Mouse (Mus musculus): ENCODE data around the gene Kif1c. TPM values are rescaled to one million over a fixed set of nuclear protein-coding genes. Genes with fewer than 3 reads are reported as not detected.

The Kif1c gene
- polyA plus RNA-seq, 1 experiment from 2014 or later, result 10.2 TPM

DNA sequence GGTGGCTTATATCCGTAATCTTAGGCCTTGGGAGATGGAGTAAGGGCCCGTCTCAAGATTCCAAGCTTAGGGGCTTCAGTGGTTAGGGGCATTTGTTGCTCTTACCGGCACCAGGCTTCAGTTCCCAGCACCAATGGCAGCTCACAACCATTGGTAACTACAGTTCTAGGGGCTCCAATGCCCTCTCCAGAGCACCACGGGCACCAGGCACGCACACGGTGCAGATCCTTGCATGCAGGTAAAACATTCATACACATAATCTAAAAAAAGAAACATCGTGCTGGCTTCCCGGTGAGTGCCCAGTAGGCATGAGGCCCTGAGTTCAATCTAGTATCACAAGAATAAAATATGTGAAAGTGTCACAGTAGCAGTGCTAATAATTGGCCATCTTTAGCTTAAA lies 37.2 kb upstream of the Kif1c start:
- Histone ChIP-seq H3K36me3 (ENCODE audit: control insufficient read depth, insufficient read depth, low read length) (peaks cover 19% of the 10 kb centered on the region), H3K9ac (ENCODE audit: low read length) (no peak overlapping the region), H3K9me3 (ENCODE audit: control insufficient read depth, low read length) (no peaks in the 10 kb centered on the region), H3K27ac (replicated peaks; ENCODE audit: low read depth, low read length) (no peak overlapping the region), H3K4me1 (ENCODE audit: control insufficient read depth, insufficient read depth, low read length) (peaks cover 10% of the 10 kb centered on the region; the same call in 1 of the 2 replicates), H3K27me3 (ENCODE audit: control insufficient read depth, insufficient read depth, low read length) (no peaks in the 10 kb centered on the region), H3K4me2 (ENCODE audit: low read depth, severe bottlenecking) (no peak overlapping the region), H3K4me3 (ENCODE audit: low read depth, low read length) (no peak overlapping the region)
- WGBS, result 94% methylated on average over 8 of the region's 8 CpGs
- ATAC-seq (ENCODE audit: insufficient number of reproducible peaks, low FRiP score, low TSS enrichment, low read depth) (no peak), DNase-seq (ENCODE audit: low spot score) (no peak)

- ATAC-seq (ENCODE audit: insufficient number of reproducible peaks, low FRiP score, low TSS enrichment, low read depth), result no peak
- 90% methylated on average over 6 of the region's 6 CpGs for WGBS
- no peak overlapping the region for H3K4me3 ChIP-seq (ENCODE audit: low read depth, low read length)
- H3K36me3 ChIP-seq (ENCODE audit: control insufficient read depth, insufficient read depth, low read length), result peaks cover 19% of the 10 kb centered on the region
- DNase-seq (ENCODE audit: low spot score), result no peak
- no peaks in the 10 kb centered on the region for H3K9me3 ChIP-seq (ENCODE audit: control insufficient read depth, low read length)
- H3K4me1 ChIP-seq (ENCODE audit: control insufficient read depth, insufficient read depth, low read length), result peaks cover 9% of the 10 kb centered on the region; the same call in 1 of the 2 replicates
- H3K9ac ChIP-seq (ENCODE audit: low read length), result no peak overlapping the region
- H3K27ac ChIP-seq (replicated peaks; ENCODE audit: low read depth, low read length), result no peak overlapping the region
- no peaks in the 10 kb centered on the region for H3K27me3 ChIP-seq (ENCODE audit: control insufficient read depth, insufficient read depth, low read length)
- no peak overlapping the region for H3K4me2 ChIP-seq (ENCODE audit: low read depth, severe bottlenecking)
Observed at GRCm38 (mm10) chr11:70663957-70664356, 36.4 kb upstream of the Kif1c start.

DNA sequence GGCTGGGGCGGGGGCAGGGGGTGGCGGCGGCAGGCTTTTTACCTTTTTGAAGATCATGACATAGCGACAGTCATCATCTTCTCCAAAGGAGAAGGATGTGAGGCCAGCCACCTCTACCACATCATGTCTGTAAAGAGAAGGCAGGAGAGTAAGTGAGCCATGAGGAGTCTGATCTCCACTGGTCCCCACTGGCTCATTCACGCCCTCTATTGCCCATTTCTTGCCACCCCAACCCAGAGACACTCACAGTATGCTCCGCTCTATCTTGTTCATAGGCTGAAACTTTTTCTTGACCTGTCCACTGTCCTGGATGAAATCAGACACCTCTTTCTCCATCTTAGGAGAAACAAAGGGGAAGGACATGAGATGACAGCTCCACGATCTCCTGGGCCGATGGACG lies 35.6 kb upstream of the Kif1c start:
- Histone ChIP-seq H3K4me1 (ENCODE audit: control insufficient read depth, insufficient read depth, low read length) (peaks cover 9% of the 10 kb centered on the region; the same call in 1 of the 2 replicates), H3K9ac (ENCODE audit: low read length) (no peak overlapping the region), H3K4me2 (ENCODE audit: low read depth, severe bottlenecking) (no peak overlapping the region), H3K36me3 (ENCODE audit: control insufficient read depth, insufficient read depth, low read length) (peaks cover 19% of the 10 kb centered on the region), H3K27ac (replicated peaks; ENCODE audit: low read depth, low read length) (no peak overlapping the region), H3K9me3 (ENCODE audit: control insufficient read depth, low read length) (no peaks in the 10 kb centered on the region), H3K27me3 (ENCODE audit: control insufficient read depth, insufficient read depth, low read length) (no peaks in the 10 kb centered on the region), H3K4me3 (ENCODE audit: low read depth, low read length) (no peak overlapping the region)
- WGBS, result 93% methylated on average over 9 of the region's 9 CpGs
- ATAC-seq (ENCODE audit: insufficient number of reproducible peaks, low FRiP score, low TSS enrichment, low read depth) (no peak), DNase-seq (ENCODE audit: low spot score) (no peak)

GRCm38 (mm10) chr11:70666687-70667086 lies 33.7 kb upstream of the Kif1c start:
- no peak overlapping the region for H3K9ac ChIP-seq (ENCODE audit: low read length)
- H3K27ac ChIP-seq (replicated peaks; ENCODE audit: low read depth, low read length), result no peak overlapping the region
- no peak overlapping the region for H3K4me2 ChIP-seq (ENCODE audit: low read depth, severe bottlenecking)
- H3K4me1 ChIP-seq (ENCODE audit: control insufficient read depth, insufficient read depth, low read length), result peaks cover 15% of the 10 kb centered on the region
- no peak overlapping the region for H3K4me3 ChIP-seq (ENCODE audit: low read depth, low read length)
- ATAC-seq (ENCODE audit: insufficient number of reproducible peaks, low FRiP score, low TSS enrichment, low read depth) (no peak), DNase-seq (ENCODE audit: low spot score) (no peak)
- peaks cover 19% of the 10 kb centered on the region for H3K36me3 ChIP-seq (ENCODE audit: control insufficient read depth, insufficient read depth, low read length)
- H3K9me3 ChIP-seq (ENCODE audit: control insufficient read depth, low read length), result no peaks in the 10 kb centered on the region
- H3K27me3 ChIP-seq (ENCODE audit: control insufficient read depth, insufficient read depth, low read length), result no peaks in the 10 kb centered on the region
- 94% methylated on average over 8 of the region's 8 CpGs for WGBS

GRCm38 (mm10) chr11:70667271-70668150 lies 32.8 kb upstream of the Kif1c start:
- DNase-seq (ENCODE audit: low spot score), result peak; percentile 42
- peak overlapping the region; percentile 57 for H3K4me3 ChIP-seq (ENCODE audit: low read depth, low read length)
- no peaks in the 10 kb centered on the region for H3K27me3 ChIP-seq (ENCODE audit: control insufficient read depth, insufficient read depth, low read length)
- no peak for ATAC-seq (ENCODE audit: insufficient number of reproducible peaks, low FRiP score, low TSS enrichment, low read depth)
- no peaks in the 10 kb centered on the region for H3K9me3 ChIP-seq (ENCODE audit: control insufficient read depth, low read length)
- H3K9ac ChIP-seq (ENCODE audit: low read length), result peak overlapping the region; percentile 14; the same call in 1 of the 2 replicates
- peak overlapping the region; percentile 79 for H3K4me2 ChIP-seq (ENCODE audit: low read depth, severe bottlenecking)
- H3K27ac ChIP-seq (replicated peaks; ENCODE audit: low read depth, low read length), result peak overlapping the region; percentile 88
- peaks cover 17% of the 10 kb centered on the region for H3K36me3 ChIP-seq (ENCODE audit: control insufficient read depth, insufficient read depth, low read length)
- H3K4me1 ChIP-seq (ENCODE audit: control insufficient read depth, insufficient read depth, low read length), result peaks cover 15% of the 10 kb centered on the region
- WGBS, result 54% methylated on average over 14 of the region's 14 CpGs

GRCm38 (mm10) chr11:70668335-70668770 lies 32.0 kb upstream of the Kif1c start:
- DNase-seq (ENCODE audit: low spot score) (no peak), ATAC-seq (ENCODE audit: insufficient number of reproducible peaks, low FRiP score, low TSS enrichment, low read depth) (peak; percentile 36; the same call in 1 of the 2 replicates)
- under 1% methylated on average over 15 of the region's 15 CpGs for WGBS
- H3K9ac ChIP-seq (ENCODE audit: low read length), result peak overlapping the region; percentile 57
- peak overlapping the region; percentile 57 for H3K4me3 ChIP-seq (ENCODE audit: low read depth, low read length)
- H3K27ac ChIP-seq (replicated peaks; ENCODE audit: low read depth, low read length), result peak overlapping the region; percentile 88
- H3K9me3 ChIP-seq (ENCODE audit: control insufficient read depth, low read length), result no peaks in the 10 kb centered on the region
- peaks cover 15% of the 10 kb centered on the region for H3K36me3 ChIP-seq (ENCODE audit: control insufficient read depth, insufficient read depth, low read length)
- peaks cover 15% of the 10 kb centered on the region for H3K4me1 ChIP-seq (ENCODE audit: control insufficient read depth, insufficient read depth, low read length)
- H3K4me2 ChIP-seq (ENCODE audit: low read depth, severe bottlenecking), result peak overlapping the region; percentile 79
- H3K27me3 ChIP-seq (ENCODE audit: control insufficient read depth, insufficient read depth, low read length), result no peaks in the 10 kb centered on the region

DNA sequence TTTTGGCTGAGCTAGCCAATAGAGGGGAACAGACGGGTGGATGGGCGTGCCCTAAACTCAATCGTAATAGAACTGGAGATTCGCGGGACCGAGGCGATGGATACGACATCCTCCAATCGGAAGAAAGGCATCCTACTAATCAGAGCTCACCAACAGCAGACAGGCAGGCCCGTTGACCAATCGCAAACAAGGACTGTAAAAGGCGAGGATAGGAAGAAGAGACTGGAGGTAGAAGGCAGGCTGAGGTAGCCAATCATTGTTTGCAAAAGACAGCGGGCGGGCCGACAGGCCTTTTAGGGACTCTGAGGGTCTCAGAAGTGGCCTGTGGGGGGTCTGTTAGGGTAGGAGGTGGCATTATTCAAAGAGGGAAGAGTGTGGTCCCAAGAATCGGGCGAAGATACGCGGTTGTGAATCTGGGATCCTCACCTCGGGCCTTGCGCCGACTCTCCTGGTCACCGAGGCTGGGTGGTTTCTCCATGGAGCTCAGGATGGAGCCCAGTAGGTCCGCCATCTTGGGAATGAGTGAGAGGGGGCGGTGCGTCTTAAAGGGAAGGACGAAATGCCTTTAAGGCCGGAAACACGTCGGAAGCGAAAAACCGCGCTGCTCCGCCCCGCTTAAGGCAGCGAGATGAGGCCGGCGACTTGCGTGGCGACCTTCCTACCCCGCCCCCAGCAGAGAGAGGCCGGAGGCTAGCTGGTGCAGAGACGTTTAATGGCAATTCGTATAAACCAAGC lies 31.4 kb upstream of the Kif1c start, which contains the start of gene Spag7:
Spag7 (minus strand) TSS at position 646 of the 735 bp plus-strand sequence.
- Histone ChIP-seq H3K27ac (replicated peaks; ENCODE audit: low read depth, low read length) (peak within 1 kb of the TSS; percentile 89), H3K4me3 (ENCODE audit: low read depth, low read length) (peak within 1 kb of the TSS; percentile 57), H3K9me3 (ENCODE audit: control insufficient read depth, low read length) (no peaks in the 10 kb centered on the region), H3K36me3 (ENCODE audit: control insufficient read depth, insufficient read depth, low read length) (peaks cover 13% of the 10 kb centered on the region), H3K4me1 (ENCODE audit: control insufficient read depth, insufficient read depth, low read length) (peaks cover 15% of the 10 kb centered on the region), H3K4me2 (ENCODE audit: low read depth, severe bottlenecking) (peak within 1 kb of the TSS; percentile 89), H3K27me3 (ENCODE audit: control insufficient read depth, insufficient read depth, low read length) (no peaks in the 10 kb centered on the region), H3K9ac (ENCODE audit: low read length) (peak within 1 kb of the TSS; percentile 69)
- ATAC-seq (ENCODE audit: insufficient number of reproducible peaks, low FRiP score, low TSS enrichment, low read depth) (peak; percentile 96), DNase-seq (ENCODE audit: low spot score) (peak; percentile 95)
- under 1% methylated on average over 44 of the region's 44 CpGs for WGBS

DNA sequence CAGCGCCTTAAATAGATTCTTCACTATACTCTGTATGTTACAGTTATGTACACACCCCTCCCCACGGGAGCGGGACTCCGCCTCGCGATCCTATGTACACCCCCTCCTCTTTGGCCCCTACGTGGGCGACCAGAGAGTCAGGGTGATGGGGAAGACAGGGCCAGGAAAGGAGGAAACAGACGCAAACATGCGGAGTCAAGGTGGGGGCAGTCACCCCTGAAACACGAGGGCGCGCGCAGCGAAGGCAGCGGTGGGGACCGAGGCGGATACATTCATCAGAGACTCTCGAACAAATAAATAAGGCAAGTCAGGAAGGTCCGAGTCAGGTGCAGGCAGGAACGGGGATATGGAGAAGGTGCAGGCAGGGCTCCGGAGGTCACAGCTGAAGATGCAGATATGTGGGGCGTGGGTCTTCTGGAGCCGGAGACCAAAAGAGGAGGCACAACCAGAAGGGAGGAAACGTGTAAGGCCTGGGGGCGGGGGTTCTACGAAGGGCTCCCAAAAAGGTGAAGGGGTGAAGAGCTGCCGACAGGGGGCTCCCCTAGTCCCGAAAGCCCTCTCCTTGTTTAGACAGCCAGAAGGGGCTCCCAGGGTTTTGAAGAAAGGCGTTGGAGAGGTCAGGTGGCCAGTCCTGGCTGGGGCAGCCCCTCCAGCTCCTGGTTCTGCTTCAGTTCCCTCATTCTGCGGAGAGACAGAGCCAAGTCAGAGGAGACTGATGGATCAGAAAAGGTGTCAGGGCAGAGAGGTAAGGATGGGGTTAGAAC lies 30.6 kb upstream of the Kif1c start:
- H3K27me3 ChIP-seq (ENCODE audit: control insufficient read depth, insufficient read depth, low read length), result no peaks in the 10 kb centered on the region
- H3K9ac ChIP-seq (ENCODE audit: low read length), result peak overlapping the region; percentile 69
- no peaks in the 10 kb centered on the region for H3K9me3 ChIP-seq (ENCODE audit: control insufficient read depth, low read length)
- H3K4me3 ChIP-seq (ENCODE audit: low read depth, low read length), result peak overlapping the region; percentile 57
- H3K4me1 ChIP-seq (ENCODE audit: control insufficient read depth, insufficient read depth, low read length), result peaks cover 15% of the 10 kb centered on the region
- peaks cover 6% of the 10 kb centered on the region for H3K36me3 ChIP-seq (ENCODE audit: control insufficient read depth, insufficient read depth, low read length)
- H3K27ac ChIP-seq (replicated peaks; ENCODE audit: low read depth, low read length), result peak overlapping the region; percentile 89
- ATAC-seq (ENCODE audit: insufficient number of reproducible peaks, low FRiP score, low TSS enrichment, low read depth), result peak; percentile 31
- DNase-seq (ENCODE audit: low spot score), result peak; percentile 89
- H3K4me2 ChIP-seq (ENCODE audit: low read depth, severe bottlenecking), result peak overlapping the region; percentile 89
- WGBS, result under 1% methylated on average over 31 of the region's 31 CpGs
